Comparison of ENCODE assay signal across 8 mouse cellular contexts in the genomic region with DNA sequence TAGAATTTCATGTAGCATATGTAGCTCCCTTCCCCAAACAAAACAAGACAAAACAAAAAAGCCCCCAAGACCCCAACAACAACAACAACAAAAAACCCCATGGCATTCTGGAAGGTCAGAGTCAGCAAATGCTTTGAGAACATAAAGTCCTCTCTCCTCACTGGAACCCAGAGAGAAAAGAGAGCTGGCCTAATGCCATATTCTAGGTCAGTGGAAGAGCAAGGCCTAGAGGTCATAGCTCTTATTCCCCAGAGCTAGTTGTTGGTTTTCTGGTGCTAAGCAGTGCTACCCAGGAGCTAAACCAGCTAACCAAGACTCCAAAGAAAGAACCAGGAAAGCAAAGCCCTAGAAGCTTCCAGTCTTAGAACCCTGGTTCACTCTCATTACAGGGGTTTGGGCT. TPM values are rescaled to one million over a fixed set of nuclear protein-coding genes. Genes with fewer than 3 reads are reported as not detected.
DNase-seq lines count a peak whose midpoint lies in the region; ATAC-seq and TF ChIP-seq lines count a peak whose summit lies in the region.

No protein-coding gene starts in this region.

- H3K27me3 ChIP-seq in hindbrain, embryonic 15.5 days, result no peaks in the 10 kb centered on the region

- peak overlapping the region; percentile 87 for H3K4me3 ChIP-seq in gastrocnemius, adult 2 months
- H3K4me3 ChIP-seq in brown adipose tissue, adult 24 weeks (ENCODE audit: insufficient read depth, low read depth, low read length), result peak overlapping the region; percentile 89
- peak overlapping the region; percentile 64 for H3K4me3 ChIP-seq in hindbrain, embryonic 15.5 days
- H3K4me3 ChIP-seq in macrophage (ENCODE audit: inconsistent target), result peak overlapping the region; percentile 65

- no peak for DNase-seq in gastrocnemius, adult 2 months
- DNase-seq in gastrocnemius, postnatal 14 days, result no peak
- no peak for DNase-seq in adrenal gland, adult 2 months
- DNase-seq in right cerebral cortex, postnatal 25 days, result no peak
- no peak for DNase-seq in retina, postnatal 1 day

- peak overlapping the region; percentile 50; the same call in 1 of the 2 replicates for H3K9ac ChIP-seq in hindbrain, embryonic 15.5 days

- H3K36me3 ChIP-seq in hindbrain, embryonic 15.5 days, result peaks cover 3% of the 10 kb centered on the region
- no peaks in the 10 kb centered on the region for H3K36me3 ChIP-seq in macrophage (ENCODE audit: inconsistent target)

- H3K27ac ChIP-seq in gastrocnemius, adult 2 months, result peak overlapping the region; percentile 98
- peak overlapping the region; percentile 96 for H3K27ac ChIP-seq in brown adipose tissue, adult 24 weeks (replicated peaks; ENCODE audit: low read depth, low read length)
- peak overlapping the region; percentile 91 for H3K27ac ChIP-seq in hindbrain, embryonic 15.5 days (replicated peaks)
- peak overlapping the region; percentile 80 for H3K27ac ChIP-seq in macrophage

- no peaks in the 10 kb centered on the region for H3K9me3 ChIP-seq in hindbrain, embryonic 15.5 days

- peaks cover 2% of the 10 kb centered on the region; the same call in 1 of the 2 replicates for H3K4me1 ChIP-seq in brown adipose tissue, adult 24 weeks (ENCODE audit: control insufficient read depth, insufficient read depth, insufficient read length, low read length)
- H3K4me1 ChIP-seq in hindbrain, embryonic 15.5 days (replicated peaks), result peaks cover 26% of the 10 kb centered on the region

- ATAC-seq in hindbrain, embryonic 15.5 days (ENCODE audit: low FRiP score, low read depth), result no peak

- TF ChIP-seq CTCF in gastrocnemius, adult 2 months (IDR thresholded peaks at IDR 0.05), result no peak

- peaks cover 53% of the 10 kb centered on the region for H3K79me2 ChIP-seq in macrophage (ENCODE audit: inconsistent target)

- peak overlapping the region; percentile 54 for H3K4me2 ChIP-seq in hindbrain, embryonic 15.5 days

- intact Hi-C loops in gastrocnemius, adult 2 months (cut with DNase I), result loop anchor here (5.0 kb wide), 3 partner anchors 68 to 177 kb away; a partner anchor contains a TSS
- intact Hi-C loops in gastrocnemius, postnatal 14 days (cut with DNase I; ENCODE audit: low total_unique reads), result no loop called here

RNA-seq across cellular contexts. Expression of a gene that starts 1.0 kb away (rescaled TPM):
- total RNA-seq in gastrocnemius, adult 2 months (2021), result 100 to 1,000 TPM; 384 to 433 TPM
- total RNA-seq in gastrocnemius, postnatal 14 days (2021), result 100 to 1,000 TPM; 305 to 363 TPM
- 1,669 and 1,851 TPM in 2 replicates for polyA plus RNA-seq in brown adipose tissue, adult 24 weeks (2012; ENCODE audit: insufficient read depth, insufficient read length, missing spikeins)
- 252 and 268 TPM in 2 replicates for polyA plus RNA-seq in hindbrain, embryonic 15.5 days (2015; fragmentation: Nextera tagmentation; extraction: Ambion mirVana)
- 100 to 1,000 TPM in 5 of 26 experiments, 10 to 100 TPM in 21; 11.0 to 142 (median 55.6) TPM for total RNA-seq in macrophage (2018; cell fraction: chromatin; rRNA removed)
- 10 to 100 TPM; 49.1 to 85.8 (median 57.3) TPM for total RNA-seq in macrophage (2018; cell fraction: cytosol; rRNA removed)
- 100 to 1,000 TPM in 1 of 26 experiments, 10 to 100 TPM in 25; 15.8 to 103 (median 35.5) TPM for total RNA-seq in macrophage (2018; cell fraction: nucleus; rRNA removed)
- 74.1 to 137 TPM (median 85.2 TPM) in 3 replicates for polyA plus RNA-seq in macrophage (2018)
- total RNA-seq in adrenal gland, adult 2 months (2021), result 100 to 1,000 TPM; 521 to 581 TPM
- 256 and 277 TPM in 2 replicates for polyA plus RNA-seq in adrenal gland, adult 2 months (2012; rRNA removed)

RNA-seq across cellular contexts. Expression of a gene that starts 1.2 kb away (rescaled TPM):
- total RNA-seq in gastrocnemius, adult 2 months (2021), result 10 to 100 TPM; 77.3 to 79.0 TPM
- total RNA-seq in gastrocnemius, postnatal 14 days (2021), result 10 to 100 TPM; 83.7 to 89.5 TPM
- 189 and 210 TPM in 2 replicates for polyA plus RNA-seq in brown adipose tissue, adult 24 weeks (2012; ENCODE audit: insufficient read depth, insufficient read length, missing spikeins)
- polyA plus RNA-seq in hindbrain, embryonic 15.5 days (2015; fragmentation: Nextera tagmentation; extraction: Ambion mirVana), result 143 and 154 TPM in 2 replicates
- 10 to 100 TPM; 21.5 to 86.8 (median 54.1) TPM for total RNA-seq in macrophage (2018; cell fraction: chromatin; rRNA removed)
- 100 to 1,000 TPM in 17 of 26 experiments, 10 to 100 TPM in 9; 73.9 to 142 (median 106) TPM for total RNA-seq in macrophage (2018; cell fraction: cytosol; rRNA removed)
- 100 to 1,000 TPM in 2 of 26 experiments, 10 to 100 TPM in 24; 35.9 to 147 (median 71.2) TPM for total RNA-seq in macrophage (2018; cell fraction: nucleus; rRNA removed)
- polyA plus RNA-seq in macrophage (2018), result 92.9 to 202 TPM (median 173 TPM) in 3 replicates
- total RNA-seq in adrenal gland, adult 2 months (2021), result 100 to 1,000 TPM; 163 to 177 TPM
- 257 and 339 TPM in 2 replicates for polyA plus RNA-seq in adrenal gland, adult 2 months (2012; rRNA removed)

RNA-seq across cellular contexts. Expression of a gene that starts 11.5 kb away (rescaled TPM):
- total RNA-seq in gastrocnemius, adult 2 months (2021), result 10 to 100 TPM; 34.6 to 41.2 TPM
- total RNA-seq in gastrocnemius, postnatal 14 days (2021), result 10 to 100 TPM; 66.3 to 93.3 TPM
- 0.71 TPM in 1 of 2 replicates, not detected in the other for polyA plus RNA-seq in brown adipose tissue, adult 24 weeks (2012; ENCODE audit: insufficient read depth, insufficient read length, missing spikeins)
- polyA plus RNA-seq in hindbrain, embryonic 15.5 days (2015; fragmentation: Nextera tagmentation; extraction: Ambion mirVana), result 1.4 and 1.9 TPM in 2 replicates
- total RNA-seq in macrophage (2018; cell fraction: chromatin; rRNA removed), result 1 to 10 TPM in 24 of 26 experiments, under 1 TPM in 2; 0.74 to 8.6 (median 3.7) TPM
- under 1 TPM; 0.06 to 0.73 (median 0.25) TPM for total RNA-seq in macrophage (2018; cell fraction: cytosol; rRNA removed)
- 1 to 10 TPM in 19 of 26 experiments, under 1 TPM in 7; 0.39 to 3.9 (median 1.4) TPM for total RNA-seq in macrophage (2018; cell fraction: nucleus; rRNA removed)
- polyA plus RNA-seq in macrophage (2018), result 0.25 to 0.87 TPM (median 0.77 TPM) in 3 replicates
- under 1 TPM; 0.20 to 0.41 TPM for total RNA-seq in adrenal gland, adult 2 months (2021)
- polyA plus RNA-seq in adrenal gland, adult 2 months (2012; rRNA removed), result 1.1 and 1.3 TPM in 2 replicates

RNA-seq across cellular contexts. Expression of a gene that starts 28.8 kb away (rescaled TPM):
- total RNA-seq in gastrocnemius, adult 2 months (2021), result under 1 TPM; 0.54 to 0.75 TPM
- 1 to 10 TPM; 1.2 to 1.8 TPM for total RNA-seq in gastrocnemius, postnatal 14 days (2021)
- 0.33 and 0.55 TPM in 2 replicates for polyA plus RNA-seq in brown adipose tissue, adult 24 weeks (2012; ENCODE audit: insufficient read depth, insufficient read length, missing spikeins)
- polyA plus RNA-seq in hindbrain, embryonic 15.5 days (2015; fragmentation: Nextera tagmentation; extraction: Ambion mirVana), result 0.79 and 1.1 TPM in 2 replicates
- 10 to 100 TPM in 11 of 26 experiments, 1 to 10 TPM in 15; 1.1 to 26.4 (median 9.4) TPM for total RNA-seq in macrophage (2018; cell fraction: chromatin; rRNA removed)
- total RNA-seq in macrophage (2018; cell fraction: cytosol; rRNA removed), result 1 to 10 TPM; 1.3 to 6.4 (median 2.6) TPM
- total RNA-seq in macrophage (2018; cell fraction: nucleus; rRNA removed), result 10 to 100 TPM in 6 of 26 experiments, 1 to 10 TPM in 20; 2.0 to 14.1 (median 7.0) TPM
- polyA plus RNA-seq in macrophage (2018), result 0.69 to 2.3 TPM (median 1.4 TPM) in 3 replicates
- under 1 TPM; 0.41 to 0.49 TPM for total RNA-seq in adrenal gland, adult 2 months (2021)
- polyA plus RNA-seq in adrenal gland, adult 2 months (2012; rRNA removed), result 1.2 and 1.5 TPM in 2 replicates

RNA-seq across cellular contexts. Expression of a gene that starts 39.1 kb away (rescaled TPM):
- 1 to 10 TPM in 1 of 2 experiments, under 1 TPM in 1; 0.56 to 1.3 TPM for total RNA-seq in gastrocnemius, adult 2 months (2021)
- 1 to 10 TPM; 1.7 to 2.2 TPM for total RNA-seq in gastrocnemius, postnatal 14 days (2021)
- 0.36 and 0.58 TPM in 2 replicates for polyA plus RNA-seq in brown adipose tissue, adult 24 weeks (2012; ENCODE audit: insufficient read depth, insufficient read length, missing spikeins)
- polyA plus RNA-seq in hindbrain, embryonic 15.5 days (2015; fragmentation: Nextera tagmentation; extraction: Ambion mirVana), result 4.5 and 4.7 TPM in 2 replicates
- under 1 TPM in 5 of 26 experiments, not detected in 21; 0.16 to 0.57 (median 0.18) TPM for total RNA-seq in macrophage (2018; cell fraction: chromatin; rRNA removed)
- total RNA-seq in macrophage (2018; cell fraction: cytosol; rRNA removed), result under 1 TPM in 17 of 26 experiments, not detected in 9; 0.03 to 0.22 (median 0.13) TPM
- total RNA-seq in macrophage (2018; cell fraction: nucleus; rRNA removed), result under 1 TPM in 15 of 26 experiments, not detected in 11; 0.11 to 0.40 (median 0.20) TPM
- polyA plus RNA-seq in macrophage (2018), result 0.07 to 0.10 TPM (median 0.09 TPM) in 3 replicates
- 1 to 10 TPM; 2.8 to 7.0 TPM for total RNA-seq in adrenal gland, adult 2 months (2021)
- 1.9 and 3.0 TPM in 2 replicates for polyA plus RNA-seq in adrenal gland, adult 2 months (2012; rRNA removed)
